Mouse (Mus musculus) cerebellum, adult 18-20 months (tissue): ENCODE measurements around the gene Actb.

ENCODE experiments used
- DNase-seq, 2 experiments: peaks; one replicate each; pipeline ENCODE4 v3.0.0; 2021

Actb gene

DNA sequence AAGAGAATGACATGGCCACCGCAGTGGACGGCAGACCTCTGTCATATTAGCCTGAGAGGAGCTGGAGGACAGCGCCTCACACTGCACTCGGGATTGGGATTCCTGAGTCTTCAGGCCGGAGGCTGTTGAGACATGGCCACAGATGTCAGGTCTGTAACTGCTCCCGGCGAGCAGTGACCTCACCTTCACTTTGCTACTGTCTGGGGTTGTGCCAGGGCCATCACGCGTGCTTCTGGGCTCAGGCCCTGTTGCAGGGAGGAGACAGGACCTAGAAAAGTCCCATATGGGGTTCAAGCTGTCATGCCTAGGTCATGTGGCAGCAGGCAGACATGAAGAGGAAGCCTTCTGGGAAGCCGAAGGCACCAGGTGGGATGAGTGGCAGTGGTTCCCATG is 31.0 kb downstream of the Actb start:
- DNase-seq: no peak

GRCm38 (mm10) chr5:142874791-142875512 is 31.6 kb downstream of the Actb start:
- DNase-seq: no peak

- no peak for DNase-seq
Measured at GRCm38 (mm10) chr5:142873718-142874117, 32.8 kb downstream of the Actb start.

- no peak for DNase-seq
Measured at GRCm38 (mm10) chr5:142871765-142872164, 34.8 kb downstream of the Actb start.

GRCm38 (mm10) chr5:142869463-142869862 is 37.1 kb downstream of the Actb start:
- DNase-seq: no peak

- DNase-seq: peak; percentile 71
Measured at GRCm38 (mm10) chr5:142857763-142858229, 48.8 kb downstream of the Actb start.

DNA sequence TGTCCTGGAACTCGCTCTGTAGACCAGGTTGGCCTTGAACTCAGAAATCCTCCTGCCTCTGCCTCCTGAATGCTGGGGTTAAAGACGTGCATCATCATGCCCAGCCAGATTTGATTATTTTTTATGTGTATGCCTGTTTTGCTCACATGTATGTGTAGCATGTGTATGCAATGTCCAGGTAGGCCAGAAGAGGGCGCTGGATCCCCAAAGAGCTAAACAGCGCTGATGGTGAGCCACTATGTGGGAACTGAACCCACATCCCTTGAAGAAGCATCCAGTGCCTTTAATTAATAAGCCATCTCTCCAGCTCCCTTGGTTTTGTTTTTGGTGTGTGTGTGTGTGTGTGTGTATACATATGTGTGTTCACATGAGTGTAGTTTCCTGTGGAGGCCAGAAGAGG is 50.1 kb downstream of the Actb start:
- no peak for DNase-seq

DNA sequence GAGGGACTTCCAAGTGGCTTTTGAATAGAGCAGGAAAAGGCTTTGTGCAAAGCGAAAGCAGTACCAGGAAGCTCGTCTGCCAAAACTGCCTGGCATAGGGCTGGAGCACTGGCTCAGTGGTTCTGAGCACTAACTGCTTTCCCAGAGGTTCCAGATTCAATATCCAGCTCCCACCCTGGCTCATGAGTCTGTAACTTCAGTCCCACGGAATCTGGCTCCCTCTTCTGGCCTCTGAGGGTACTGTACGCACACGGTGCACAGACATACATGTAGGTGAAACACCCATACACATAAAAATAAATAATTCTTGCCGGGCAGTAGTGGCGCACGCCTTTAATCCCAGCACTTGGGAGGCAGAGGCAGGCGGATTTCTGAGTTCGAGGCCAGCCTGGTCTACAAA is 51.7 kb downstream of the Actb start:
- DNase-seq: peak; percentile 20 to 37

GRCm38 (mm10) chr5:142853585-142853984 is 53.0 kb downstream of the Actb start:
- DNase-seq: no peak
